Mouse (Mus musculus) MEL (cell line): Measurements from ENCODE around the gene Zranb3. TPM values are rescaled to one million over a fixed set of nuclear protein-coding genes. Genes with fewer than 3 reads are reported as not detected.
"Not testable (repeated sequence)": the region's sequence is repeated elsewhere in the genome, so short reads cannot be mapped to it uniquely, and the experiment has no call there.

Experiments
- DNase-seq: peaks from one replicate; pipeline ENCODE4 v3.0.0; 2011; ENCODE audit warnings: low read depth, low spot score
- H3K27ac ChIP-seq: 2 replicates; pipeline ENCODE4 v1.5.1; 2012; ENCODE audit warnings: low read depth, mild to moderate bottlenecking, control low read depth, low read length, moderate library complexity; ENCODE audit not compliant: control insufficient read depth
- H3K27me3 ChIP-seq, 2 experiments: fragments of 150-350 bp in 1 of 2; sonication (generic) in 1 of 2; 2 replicates each; pipeline ENCODE4 v1.6.1; 2012; ENCODE audit warnings: low read length in 2 of 2, mild to moderate bottlenecking in 2 of 2, improper control_type of control experiment in 1 of 2, moderate library complexity in 1 of 2; ENCODE audit not compliant: insufficient read depth in 2 of 2, control insufficient read depth in 1 of 2
- H3K36me3 ChIP-seq, 2 experiments: 2 replicates each; pipeline ENCODE4 v1.6.1; 2012 to 2014; ENCODE audit warnings: low read length in 2 of 2, improper control_type of control experiment in 1 of 2, inconsistent platforms in 1 of 2, mild to moderate bottlenecking in 1 of 2; ENCODE audit not compliant: insufficient read depth in 2 of 2, control insufficient read depth in 1 of 2
- H3K4me1 ChIP-seq, 2 experiments: fragments of 150-350 bp in 1 of 2; sonication (generic) in 1 of 2; 2 replicates each; pipeline ENCODE4 v1.6.1; 2012; ENCODE audit warnings: low read length in 2 of 2, improper control_type of control experiment in 1 of 2, mild to moderate bottlenecking in 1 of 2; ENCODE audit not compliant: insufficient read depth in 2 of 2, control insufficient read depth in 1 of 2
- H3K4me3 ChIP-seq, 2 experiments: fragments of 150-350 bp in 1 of 2; sonication (generic) in 1 of 2; 2 replicates each; pipeline ENCODE4 v1.5.1; 2012; ENCODE audit warnings: low read depth in 2 of 2, low read length in 2 of 2, mild to moderate bottlenecking in 2 of 2, moderate library complexity in 2 of 2, control low read depth in 1 of 2, improper control_type of control experiment in 1 of 2; ENCODE audit not compliant: control insufficient read depth in 1 of 2, insufficient read depth in 1 of 2
- H3K79me2 ChIP-seq: 2 replicates; pipeline ENCODE4 v1.6.1; 2012; ENCODE audit warnings: mild to moderate bottlenecking, low read length, moderate library complexity; ENCODE audit not compliant: control insufficient read depth, poor library complexity, insufficient read depth
- H3K9ac ChIP-seq: 2 replicates; pipeline ENCODE4 v1.6.1; 2012; ENCODE audit warnings: low read depth, mild to moderate bottlenecking, control low read depth, low read length, moderate library complexity; ENCODE audit not compliant: control insufficient read depth, poor library complexity, severe bottlenecking
- H3K9me3 ChIP-seq: fragments of 150-350 bp; sonication (generic); replicated peaks from 2 replicates; pipeline ENCODE4 v1.6.1; 2012; ENCODE audit warnings: mild to moderate bottlenecking, low read length, improper control_type of control experiment, moderate library complexity; ENCODE audit not compliant: insufficient read depth
- BHLHE40 ChIP-seq: IDR thresholded peaks from 2 replicates; pipeline ENCODE4 v1.6.1; 2012; ENCODE audit warnings: low read depth, mild to moderate bottlenecking, inconsistent platforms, low read length, improper control_type of control experiment, borderline replicate concordance
- E2F4 ChIP-seq: IDR thresholded peaks from 2 replicates; pipeline ENCODE4 v1.6.1; 2011; ENCODE audit warnings: low read depth, low read length, improper control_type of control experiment, borderline replicate concordance
- EP300 ChIP-seq, 2 experiments: IDR thresholded peaks; 2 replicates each; pipeline ENCODE4 v1.6.1; 2011; ENCODE audit warnings: improper control_type of control experiment in 2 of 2, low read length in 2 of 2, low read depth in 1 of 2, mild to moderate bottlenecking in 1 of 2
- ETS1 ChIP-seq: IDR thresholded peaks from 2 replicates; pipeline ENCODE4 v1.6.1; 2012; ENCODE audit warnings: low read depth, mild to moderate bottlenecking, inconsistent platforms, low read length, improper control_type of control experiment, moderate library complexity
- GATA1 ChIP-seq: IDR thresholded peaks from 2 replicates; pipeline ENCODE4 v1.6.1; 2011; ENCODE audit warnings: low read depth, low read length, improper control_type of control experiment
- HCFC1 ChIP-seq: IDR thresholded peaks from 2 replicates; pipeline ENCODE4 v1.6.1; 2012; ENCODE audit warnings: low read depth, mild to moderate bottlenecking, inconsistent platforms, low read length, improper control_type of control experiment, moderate library complexity
- JUND ChIP-seq: IDR thresholded peaks from 2 replicates; pipeline ENCODE4 v1.6.1; 2011; ENCODE audit warnings: low read depth, mild to moderate bottlenecking, improper control_type of control experiment, low read length
- KAT2A ChIP-seq: conservative IDR thresholded peaks from 2 replicates; pipeline ENCODE4 v1.6.1; 2012; ENCODE audit warnings: low read depth, low read length, improper control_type of control experiment, inconsistent platforms
- MAX ChIP-seq: IDR thresholded peaks from 2 replicates; pipeline ENCODE4 v1.6.1; 2011; ENCODE audit warnings: low read length, improper control_type of control experiment
- NELFE ChIP-seq: IDR thresholded peaks from 2 replicates; pipeline ENCODE4 v1.6.1; 2011; ENCODE audit warnings: low read depth, low read length, improper control_type of control experiment
- POLR2AphosphoS2 ChIP-seq: IDR thresholded peaks from 2 replicates; pipeline ENCODE4 v1.6.1; 2011; ENCODE audit warnings: low read length, improper control_type of control experiment
- POLR2AphosphoS5 ChIP-seq: IDR thresholded peaks from 2 replicates; pipeline ENCODE4 v1.6.1; 2012; ENCODE audit warnings: low read depth, borderline replicate concordance, mild to moderate bottlenecking, inconsistent platforms, low read length, moderate library complexity, mixed read lengths
- SIN3A ChIP-seq: IDR thresholded peaks from 2 replicates; pipeline ENCODE4 v1.6.1; 2012; ENCODE audit warnings: low read length, improper control_type of control experiment, inconsistent platforms
- SMC3 ChIP-seq: IDR thresholded peaks from 2 replicates; pipeline ENCODE4 v1.6.1; 2011; ENCODE audit warnings: low read depth, low read length, improper control_type of control experiment
- TBP ChIP-seq: IDR thresholded peaks from 2 replicates; pipeline ENCODE4 v1.8.0; 2011; ENCODE audit warnings: low read depth, low read length, improper control_type of control experiment
- TCF12 ChIP-seq: IDR thresholded peaks from 2 replicates; pipeline ENCODE4 v1.6.1; 2014; ENCODE audit warnings: low read depth, mild to moderate bottlenecking, inconsistent platforms, low read length, improper control_type of control experiment, moderate library complexity
- ZC3H11A ChIP-seq: IDR thresholded peaks from 2 replicates; pipeline ENCODE4 v1.6.1; 2012; ENCODE audit warnings: low read depth, mild to moderate bottlenecking, inconsistent platforms, low read length, improper control_type of control experiment
- ZKSCAN1 ChIP-seq: IDR thresholded peaks from 2 replicates; pipeline ENCODE4 v1.6.1; 2012; ENCODE audit warnings: low read depth, mild to moderate bottlenecking, inconsistent platforms, low read length, improper control_type of control experiment, moderate library complexity
- ZMIZ1 ChIP-seq: IDR thresholded peaks from 2 replicates; pipeline ENCODE4 v1.6.1; 2012; ENCODE audit warnings: low read depth, mild to moderate bottlenecking, inconsistent platforms, low read length, improper control_type of control experiment, moderate library complexity
- polyA plus RNA-seq, 2 experiments: library from polyadenylated mRNA; stranded (reverse) in 1 of 2; unstranded in 1 of 2; fragments of >175 nt in 1 of 2; fragments of >200 nt in 1 of 2; gene quantifications; 2 replicates each; pipeline versions ENCODE4 v1.2.1 to v1.2.4; 2012; ENCODE audit warnings: low replicate concordance in 2 of 2, low read depth in 1 of 2; ENCODE audit not compliant: insufficient read length in 2 of 2, insufficient read depth in 1 of 2, missing spikeins in 1 of 2
- total RNA-seq: library from RNA; depleted of rRNA; stranded (reverse); fragments of 300-350 nt; gene quantifications from 2 replicates; pipeline ENCODE4 v1.2.3, GENCODE M21; 2012

Zranb3 gene
- total and polyA plus RNA-seq, 3 experiments = 3.9 to 4.1 TPM; not detected in 1

DNA sequence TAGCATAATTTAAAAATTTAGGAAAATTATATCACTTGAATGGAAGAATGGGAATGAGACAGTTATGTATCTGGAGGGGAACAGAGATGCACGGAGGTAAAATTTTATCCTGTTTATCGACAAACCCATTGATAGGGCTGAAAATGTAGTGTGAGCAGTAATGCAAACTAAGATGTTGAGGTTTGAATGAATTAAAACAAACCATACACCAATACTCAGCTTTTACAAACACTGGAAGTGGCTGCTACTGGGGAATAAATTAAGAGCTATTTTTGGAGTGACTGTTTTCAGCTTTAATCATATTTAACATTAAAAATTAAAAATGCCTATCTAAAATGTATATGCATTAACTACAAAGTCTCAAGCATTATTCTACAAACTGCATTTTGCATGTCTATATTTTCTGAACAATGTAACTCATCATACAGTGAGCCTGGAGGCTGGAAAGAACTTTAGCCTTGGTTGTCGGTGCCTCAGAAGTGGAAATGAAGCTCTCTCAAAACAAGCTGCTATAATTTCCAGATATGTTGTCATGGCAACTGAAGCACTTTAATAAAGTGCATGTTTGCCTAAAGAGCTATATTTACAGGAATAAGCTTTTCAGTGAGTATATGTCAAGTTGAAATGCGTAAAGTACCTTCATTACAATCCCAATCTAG is 99.0 kb downstream of the Zranb3 start:
- no peaks in the 10 kb centered on the region; a peak in 1 of 4 replicates for H3K36me3 ChIP-seq
- H3K79me2 ChIP-seq = no peaks in the 10 kb centered on the region
- H3K4me3 ChIP-seq = no peak overlapping the region
- no peak overlapping the region for H3K9ac ChIP-seq
- TF ChIP-seq EP300 (IDR thresholded peaks at IDR 0.05; ENCODE audit: low read depth in 1 of 2, low read length in 2 of 2) (no peak), ZC3H11A (no peak), E2F4 (no peak), MAX (no peak), SIN3A (no peak), POLR2AphosphoS5 (no peak), ZKSCAN1 (no peak), KAT2A (no peak), TCF12 (no peak), HCFC1 (no peak), SMC3 (no peak), BHLHE40 (no peak), NELFE (no peak), GATA1 (no peak), TBP (no peak)
- no peaks in the 10 kb centered on the region for H3K4me1 ChIP-seq
- no peaks in the 10 kb centered on the region for H3K27me3 ChIP-seq
- no peaks in the 10 kb centered on the region for H3K9me3 ChIP-seq
- no peak overlapping the region for H3K27ac ChIP-seq
- DNase-seq = no peak

DNA sequence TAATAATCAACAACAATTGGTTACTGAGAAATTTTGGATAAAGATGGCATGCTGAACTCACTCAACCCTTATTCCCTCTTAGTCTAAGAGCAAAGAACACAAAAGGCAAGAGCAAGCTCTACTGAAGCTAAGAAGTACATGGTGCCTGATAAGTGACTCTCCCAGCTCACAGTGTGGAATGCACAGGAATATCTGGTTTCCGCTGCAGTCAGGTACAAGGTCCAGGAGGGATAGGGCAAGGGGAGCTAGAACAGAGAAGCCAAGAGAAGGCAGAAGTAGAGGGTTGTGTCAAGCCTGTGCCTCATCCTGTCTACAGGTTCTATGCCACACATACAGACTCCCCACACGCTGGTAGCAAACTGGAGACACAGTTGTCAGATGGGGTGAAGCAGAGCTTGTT is 100.7 kb downstream of the Zranb3 start:
- Histone ChIP-seq H3K4me1 (no peaks in the 10 kb centered on the region), H3K27me3 (no peaks in the 10 kb centered on the region), H3K9ac (no peak overlapping the region), H3K27ac (no peak overlapping the region), H3K79me2 (no peaks in the 10 kb centered on the region), H3K4me3 (no peak overlapping the region)
- TF ChIP-seq ZKSCAN1 = no peak
- TF ChIP-seq POLR2AphosphoS2 = no peak
- no peak for TF ChIP-seq E2F4
- no peak for TF ChIP-seq ETS1
- TF ChIP-seq JUND = no peak
- TF ChIP-seq ZMIZ1 = no peak
- TF ChIP-seq TCF12 = no peak
- TF ChIP-seq, all 39 proteins: peak for 0
- Histone ChIP-seq H3K9me3 (no peaks in the 10 kb centered on the region), H3K36me3 (no peaks in the 10 kb centered on the region; a peak in 1 of 4 replicates)
- DNase-seq = no peak

DNA sequence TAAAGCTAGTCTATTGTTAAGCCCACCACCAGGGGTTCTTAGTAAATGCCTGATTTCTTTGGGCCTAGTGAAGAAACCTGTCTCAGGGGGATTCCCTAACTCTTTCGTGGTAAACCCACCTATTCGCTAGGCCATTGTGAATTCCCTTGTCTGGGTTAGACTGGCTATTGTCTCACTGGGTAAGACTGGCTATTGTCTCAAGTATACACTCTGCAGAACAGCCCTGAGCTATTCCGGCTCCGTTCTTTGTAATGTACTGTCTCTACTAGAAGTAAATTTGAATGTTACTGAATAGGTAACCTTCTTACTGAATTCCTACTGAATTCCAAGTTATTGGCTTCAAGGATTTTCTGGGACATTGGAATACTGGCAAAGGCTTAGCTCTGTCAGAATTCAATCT is 101.9 kb downstream of the Zranb3 start:
- H3K4me3 ChIP-seq, DNase-seq, H3K36me3 ChIP-seq, H3K9me3 ChIP-seq, H3K9ac ChIP-seq, H3K4me1 ChIP-seq, H3K79me2 ChIP-seq, H3K27ac ChIP-seq, H3K27me3 ChIP-seq: not testable (repeated sequence)
